Mouse (Mus musculus) MEL (cell line): ENCODE results near the gene Pold4. TPM values are rescaled to one million over a fixed set of nuclear protein-coding genes. Genes with fewer than 3 reads are reported as not detected.
A peak's percentile ranks its signal among the peaks of the same experiment; 100 is the strongest.

Experiments used
- DNase-seq: peaks from one replicate; pipeline ENCODE4 v3.0.0; 2011; ENCODE audit warnings: low read depth, low spot score
- H3K27ac ChIP-seq: 2 replicates; pipeline ENCODE4 v1.5.1; 2012; ENCODE audit warnings: low read depth, mild to moderate bottlenecking, control low read depth, low read length, moderate library complexity; ENCODE audit not compliant: control insufficient read depth
- H3K27me3 ChIP-seq, 2 experiments: fragments of 150-350 bp in 1 of 2; sonication (generic) in 1 of 2; 2 replicates each; pipeline ENCODE4 v1.6.1; 2012; ENCODE audit warnings: low read length in 2 of 2, mild to moderate bottlenecking in 2 of 2, improper control_type of control experiment in 1 of 2, moderate library complexity in 1 of 2; ENCODE audit not compliant: insufficient read depth in 2 of 2, control insufficient read depth in 1 of 2
- H3K36me3 ChIP-seq, 2 experiments: 2 replicates each; pipeline ENCODE4 v1.6.1; 2012 to 2014; ENCODE audit warnings: low read length in 2 of 2, improper control_type of control experiment in 1 of 2, inconsistent platforms in 1 of 2, mild to moderate bottlenecking in 1 of 2; ENCODE audit not compliant: insufficient read depth in 2 of 2, control insufficient read depth in 1 of 2
- H3K4me1 ChIP-seq, 2 experiments: fragments of 150-350 bp in 1 of 2; sonication (generic) in 1 of 2; 2 replicates each; pipeline ENCODE4 v1.6.1; 2012; ENCODE audit warnings: low read length in 2 of 2, improper control_type of control experiment in 1 of 2, mild to moderate bottlenecking in 1 of 2; ENCODE audit not compliant: insufficient read depth in 2 of 2, control insufficient read depth in 1 of 2
- H3K4me3 ChIP-seq, 2 experiments: fragments of 150-350 bp in 1 of 2; sonication (generic) in 1 of 2; 2 replicates each; pipeline ENCODE4 v1.5.1; 2012; ENCODE audit warnings: low read depth in 2 of 2, low read length in 2 of 2, mild to moderate bottlenecking in 2 of 2, moderate library complexity in 2 of 2, control low read depth in 1 of 2, improper control_type of control experiment in 1 of 2; ENCODE audit not compliant: control insufficient read depth in 1 of 2, insufficient read depth in 1 of 2
- H3K79me2 ChIP-seq: 2 replicates; pipeline ENCODE4 v1.6.1; 2012; ENCODE audit warnings: mild to moderate bottlenecking, low read length, moderate library complexity; ENCODE audit not compliant: control insufficient read depth, poor library complexity, insufficient read depth
- H3K9ac ChIP-seq: 2 replicates; pipeline ENCODE4 v1.6.1; 2012; ENCODE audit warnings: low read depth, mild to moderate bottlenecking, control low read depth, low read length, moderate library complexity; ENCODE audit not compliant: control insufficient read depth, poor library complexity, severe bottlenecking
- H3K9me3 ChIP-seq: fragments of 150-350 bp; sonication (generic); replicated peaks from 2 replicates; pipeline ENCODE4 v1.6.1; 2012; ENCODE audit warnings: mild to moderate bottlenecking, low read length, improper control_type of control experiment, moderate library complexity; ENCODE audit not compliant: insufficient read depth
- BHLHE40 ChIP-seq: IDR thresholded peaks from 2 replicates; pipeline ENCODE4 v1.6.1; 2012; ENCODE audit warnings: low read depth, mild to moderate bottlenecking, inconsistent platforms, low read length, improper control_type of control experiment, borderline replicate concordance
- CHD1 ChIP-seq: IDR thresholded peaks from 2 replicates; pipeline ENCODE4 v1.6.1; 2012; ENCODE audit warnings: low read depth, mild to moderate bottlenecking, inconsistent platforms, low read length, improper control_type of control experiment
- CHD2 ChIP-seq: IDR thresholded peaks from 2 replicates; pipeline ENCODE4 v1.6.1; 2011; ENCODE audit warnings: low read length, improper control_type of control experiment
- CTCF ChIP-seq, 3 experiments: IDR thresholded peaks in 2 of 3; conservative IDR thresholded peaks in 1 of 3; 2 replicates each; pipeline ENCODE4 v1.5.1; 2011 to 2012; ENCODE audit warnings: low read length in 3 of 3, low read depth in 2 of 3, mild to moderate bottlenecking in 2 of 3, improper control_type of control experiment in 1 of 3, inconsistent platforms in 1 of 3, mixed read lengths in 1 of 3, moderate library complexity in 1 of 3; ENCODE audit not compliant: control insufficient read depth in 1 of 3, insufficient read depth in 1 of 3, poor library complexity in 1 of 3, severe bottlenecking in 1 of 3
- E2F4 ChIP-seq: IDR thresholded peaks from 2 replicates; pipeline ENCODE4 v1.6.1; 2011; ENCODE audit warnings: low read depth, low read length, improper control_type of control experiment, borderline replicate concordance
- ETS1 ChIP-seq: IDR thresholded peaks from 2 replicates; pipeline ENCODE4 v1.6.1; 2012; ENCODE audit warnings: low read depth, mild to moderate bottlenecking, inconsistent platforms, low read length, improper control_type of control experiment, moderate library complexity
- GABPA ChIP-seq: IDR thresholded peaks from 2 replicates; pipeline ENCODE4 v1.6.1; 2012; ENCODE audit warnings: low read depth, mild to moderate bottlenecking, inconsistent platforms, low read length, improper control_type of control experiment, moderate library complexity
- JUND ChIP-seq: IDR thresholded peaks from 2 replicates; pipeline ENCODE4 v1.6.1; 2011; ENCODE audit warnings: low read depth, mild to moderate bottlenecking, improper control_type of control experiment, low read length
- MAFK ChIP-seq: IDR thresholded peaks from 2 replicates; pipeline ENCODE4 v1.6.1; 2011; ENCODE audit warnings: low read depth, mild to moderate bottlenecking, low read length, improper control_type of control experiment, borderline replicate concordance
- MAZ ChIP-seq: IDR thresholded peaks from 2 replicates; pipeline ENCODE4 v1.6.1; 2012; ENCODE audit warnings: low read depth, mild to moderate bottlenecking, inconsistent platforms, low read length, improper control_type of control experiment
- MXI1 ChIP-seq: IDR thresholded peaks from 2 replicates; pipeline ENCODE4 v1.6.1; 2011; ENCODE audit warnings: mild to moderate bottlenecking, low read depth, low read length, improper control_type of control experiment
- MYB ChIP-seq: IDR thresholded peaks from 2 replicates; pipeline ENCODE4 v1.6.1; 2011; ENCODE audit warnings: mild to moderate bottlenecking, low read depth, low read length, improper control_type of control experiment
- NELFE ChIP-seq: IDR thresholded peaks from 2 replicates; pipeline ENCODE4 v1.6.1; 2011; ENCODE audit warnings: low read depth, low read length, improper control_type of control experiment
- POLR2A ChIP-seq, 2 experiments: IDR thresholded peaks; 2 replicates each; pipeline ENCODE4 v1.6.1; 2011 to 2012; ENCODE audit warnings: low read length in 2 of 2, mild to moderate bottlenecking in 2 of 2, control low read depth in 1 of 2, improper control_type of control experiment in 1 of 2, low read depth in 1 of 2, moderate library complexity in 1 of 2; ENCODE audit not compliant: control insufficient read depth in 1 of 2, insufficient read depth in 1 of 2, poor library complexity in 1 of 2
- POLR2AphosphoS5 ChIP-seq: IDR thresholded peaks from 2 replicates; pipeline ENCODE4 v1.6.1; 2012; ENCODE audit warnings: low read depth, borderline replicate concordance, mild to moderate bottlenecking, inconsistent platforms, low read length, moderate library complexity, mixed read lengths
- RCOR1 ChIP-seq: IDR thresholded peaks from 2 replicates; pipeline ENCODE4 v1.6.1; 2012; ENCODE audit warnings: low read depth, mild to moderate bottlenecking, inconsistent platforms, low read length, improper control_type of control experiment
- SIN3A ChIP-seq: IDR thresholded peaks from 2 replicates; pipeline ENCODE4 v1.6.1; 2012; ENCODE audit warnings: low read length, improper control_type of control experiment, inconsistent platforms
- SMC3 ChIP-seq: IDR thresholded peaks from 2 replicates; pipeline ENCODE4 v1.6.1; 2011; ENCODE audit warnings: low read depth, low read length, improper control_type of control experiment
- TAL1 ChIP-seq: IDR thresholded peaks from 2 replicates; pipeline ENCODE4 v1.6.1; 2012; ENCODE audit warnings: mild to moderate bottlenecking, inconsistent platforms, low read length, moderate library complexity, mixed read lengths
- TBP ChIP-seq: IDR thresholded peaks from 2 replicates; pipeline ENCODE4 v1.8.0; 2011; ENCODE audit warnings: low read depth, low read length, improper control_type of control experiment
- UBTF ChIP-seq: IDR thresholded peaks from 2 replicates; pipeline ENCODE4 v1.6.1; 2012; ENCODE audit warnings: low read depth, mild to moderate bottlenecking, inconsistent platforms, low read length, improper control_type of control experiment, moderate library complexity, borderline replicate concordance; ENCODE audit not compliant: insufficient read depth
- USF2 ChIP-seq, 2 experiments: IDR thresholded peaks; 2 replicates each; pipeline ENCODE4 v1.6.1; 2011 to 2012; ENCODE audit warnings: improper control_type of control experiment in 2 of 2, low read length in 2 of 2, borderline replicate concordance in 1 of 2, inconsistent platforms in 1 of 2, low read depth in 1 of 2, mild to moderate bottlenecking in 1 of 2; ENCODE audit not compliant: insufficient read depth in 1 of 2
- ZNF384 ChIP-seq: IDR thresholded peaks from 2 replicates; pipeline ENCODE4 v1.6.1; 2012; ENCODE audit warnings: low read depth, mild to moderate bottlenecking, inconsistent platforms, low read length, improper control_type of control experiment
- polyA plus RNA-seq, 2 experiments: library from polyadenylated mRNA; stranded (reverse) in 1 of 2; unstranded in 1 of 2; fragments of >175 nt in 1 of 2; fragments of >200 nt in 1 of 2; gene quantifications; 2 replicates each; pipeline versions ENCODE4 v1.2.1 to v1.2.4; 2012; ENCODE audit warnings: low replicate concordance in 2 of 2, low read depth in 1 of 2; ENCODE audit not compliant: insufficient read length in 2 of 2, insufficient read depth in 1 of 2, missing spikeins in 1 of 2
- total RNA-seq: library from RNA; depleted of rRNA; stranded (reverse); fragments of 300-350 nt; gene quantifications from 2 replicates; pipeline ENCODE4 v1.2.3, GENCODE M21; 2012

The Pold4 gene
- total and polyA plus RNA-seq, 3 experiments: 18.5 to 40.4 TPM; not detected in 1

DNA sequence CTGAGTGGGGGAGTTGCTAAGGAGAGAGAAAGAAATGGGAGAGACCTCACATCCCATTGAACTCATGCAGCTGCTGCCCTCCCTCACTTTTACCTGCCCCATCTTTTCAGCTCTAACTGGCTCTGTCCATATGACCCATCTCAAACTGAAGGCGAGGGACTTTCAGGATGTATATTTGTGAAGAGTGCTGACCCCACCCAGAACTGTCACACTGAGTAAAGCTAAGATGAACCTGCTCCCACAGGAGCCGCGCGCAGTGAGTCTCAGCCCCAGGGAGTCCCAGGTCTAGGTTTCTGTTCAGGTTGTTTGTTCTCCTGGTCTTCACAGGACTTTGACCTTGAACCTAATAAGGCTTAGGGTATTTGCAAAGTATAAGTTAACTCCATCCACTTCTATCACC is 2.8 kb upstream of the Pold4 start:
- Histone ChIP-seq H3K4me3 (no peak overlapping the region), H3K4me1 (peaks cover 2 to 29% of the 10 kb centered on the region in 2 experiments; a peak in 3 of 4 replicates), H3K36me3 (peaks cover 0 to 11% of the 10 kb centered on the region in 2 experiments; a peak in 2 of 4 replicates), H3K9me3 (no peaks in the 10 kb centered on the region), H3K27me3 (no peaks in the 10 kb centered on the region), H3K27ac (no peak overlapping the region), H3K9ac (no peak overlapping the region), H3K79me2 (peaks cover 2% of the 10 kb centered on the region; the same call in 1 of the 2 replicates)
- no peak for TF ChIP-seq POLR2A (IDR thresholded peaks at IDR 0.05; ENCODE audit: control insufficient read depth in 1 of 2, insufficient read depth in 1 of 2, low read depth in 1 of 2, low read length in 2 of 2, poor library complexity in 1 of 2)
- no peak for TF ChIP-seq SIN3A
- TF ChIP-seq UBTF: no peak
- TF ChIP-seq RCOR1: no peak
- no peak for DNase-seq

DNA sequence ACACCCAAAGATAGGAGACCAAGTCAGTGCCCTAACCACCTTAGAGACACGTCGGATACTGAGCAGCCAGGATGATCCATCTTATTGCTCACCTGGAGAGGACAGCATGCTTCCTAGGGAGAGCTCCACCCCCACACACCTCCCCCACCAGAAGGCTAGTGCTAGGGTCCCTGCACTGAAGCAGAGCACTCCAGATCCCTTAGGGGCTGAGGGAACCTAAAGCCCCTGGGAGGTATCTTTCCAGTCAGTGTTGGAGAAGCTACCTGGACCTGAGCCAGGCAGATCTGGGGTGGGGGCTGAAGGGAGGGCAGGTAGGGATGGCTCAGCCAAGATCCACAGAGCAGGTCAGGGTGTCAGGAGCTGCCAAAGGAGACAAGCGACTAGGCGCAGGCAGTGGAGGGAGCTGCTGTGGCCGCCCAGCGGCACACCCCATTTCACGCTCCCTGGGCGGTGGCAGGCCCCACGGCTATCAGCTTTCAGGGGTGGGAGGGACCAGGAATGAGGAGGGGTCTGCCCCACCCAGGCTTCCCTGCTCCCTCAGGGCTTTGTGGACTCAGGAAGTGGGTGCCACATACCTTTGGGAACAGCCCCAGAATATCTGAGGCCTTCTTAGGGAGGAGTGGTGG is 2.1 kb upstream of the Pold4 start:
- no peak for DNase-seq
- H3K4me1 ChIP-seq: peaks cover 2 to 29% of the 10 kb centered on the region in 2 experiments; a peak in 3 of 4 replicates

DNA sequence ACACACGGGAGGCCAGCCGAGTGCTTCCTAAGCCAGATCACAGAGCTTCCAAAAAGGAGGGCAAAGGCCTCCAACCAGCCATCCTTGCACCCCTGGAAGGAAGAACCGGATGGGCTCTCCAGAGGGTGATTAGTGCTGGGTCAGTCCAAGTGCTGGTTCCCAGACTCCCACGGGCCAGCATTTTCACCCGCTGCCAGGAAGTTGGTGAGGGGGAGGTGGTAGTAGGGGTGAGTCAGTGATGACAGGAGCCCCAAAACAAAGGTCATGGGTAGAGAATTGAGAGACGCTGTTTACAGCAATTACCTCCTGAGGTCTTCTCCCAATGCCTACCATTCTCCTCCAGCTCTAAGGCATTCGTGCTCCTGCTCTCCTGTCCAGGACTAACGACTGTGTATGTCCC is 1.3 kb upstream of the Pold4 start:
- DNase-seq: peak; percentile 51
- peak overlapping the region; percentile 61 for H3K9ac ChIP-seq
- peak overlapping the region; percentile 74 for H3K27ac ChIP-seq
- peaks cover 0 to 11% of the 10 kb centered on the region in 2 experiments; a peak in 2 of 4 replicates for H3K36me3 ChIP-seq
- peak overlapping the region in 1 of 2 experiments; percentile 26; a peak in 2 of 4 replicates for H3K4me3 ChIP-seq
- TF ChIP-seq BHLHE40 (no peak), ETS1 (no peak), USF2 (IDR thresholded peaks at IDR 0.05; ENCODE audit: borderline replicate concordance in 1 of 2, insufficient read depth in 1 of 2, low read depth in 1 of 2, low read length in 2 of 2) (no peak)
- peaks cover 2 to 29% of the 10 kb centered on the region in 2 experiments; a peak in 3 of 4 replicates for H3K4me1 ChIP-seq
- H3K79me2 ChIP-seq: peaks cover 2% of the 10 kb centered on the region; the same call in 1 of the 2 replicates
- no peaks in the 10 kb centered on the region for H3K27me3 ChIP-seq
- no peaks in the 10 kb centered on the region for H3K9me3 ChIP-seq

More for the DNA sequence above, 2.1 kb upstream of the Pold4 start:
- no peaks in the 10 kb centered on the region for H3K27me3 ChIP-seq
- no peaks in the 10 kb centered on the region for H3K9me3 ChIP-seq
- H3K79me2 ChIP-seq: peaks cover 2% of the 10 kb centered on the region; the same call in 1 of the 2 replicates
- H3K9ac ChIP-seq: no peak overlapping the region; the same call in 1 of the 2 replicates
- no peak overlapping the region for H3K27ac ChIP-seq
- H3K36me3 ChIP-seq: peaks cover 0 to 11% of the 10 kb centered on the region in 2 experiments; a peak in 2 of 4 replicates
- no peak overlapping the region for H3K4me3 ChIP-seq
- TF ChIP-seq TBP: no peak
- TF ChIP-seq USF2 (IDR thresholded peaks at IDR 0.05; ENCODE audit: borderline replicate concordance in 1 of 2, insufficient read depth in 1 of 2, low read depth in 1 of 2, low read length in 2 of 2): no peak
- no peak for TF ChIP-seq CHD2
- TF ChIP-seq ZNF384: no peak
- TF ChIP-seq MAFK: no peak
- TF ChIP-seq BHLHE40: no peak
- TF ChIP-seq MXI1: no peak
- no peak for TF ChIP-seq CTCF (IDR thresholded peaks at IDR 0.05 in 2 of 3, conservative IDR thresholded peaks at IDR 0.05 in 1 of 3; ENCODE audit: control insufficient read depth in 1 of 3, insufficient read depth in 1 of 3, low read depth in 2 of 3, low read length in 3 of 3, poor library complexity in 1 of 3, severe bottlenecking in 1 of 3)
- TF ChIP-seq JUND: no peak
- TF ChIP-seq ETS1: no peak
- TF ChIP-seq E2F4: no peak
- no peak for TF ChIP-seq POLR2AphosphoS5
- no peak for TF ChIP-seq UBTF
- no peak for TF ChIP-seq MAZ
- TF ChIP-seq MYB: no peak
- TF ChIP-seq NELFE: no peak
- no peak for TF ChIP-seq SMC3
- TF ChIP-seq GABPA: no peak
- TF ChIP-seq TAL1: no peak
- no peak for TF ChIP-seq CHD1
